Mouse (Mus musculus) spleen, postnatal 14 days (tissue): Measurements from ENCODE around the gene Foxa3.

Experiments
- DNase-seq, 2 experiments: peaks; one replicate each; pipeline ENCODE4 v3.0.0; 2021 to 2022; ENCODE audit warnings: low spot score in 2 of 2

Gene Foxa3

GRCm38 (mm10) chr7:19000421-19000820 lies 22.9 kb downstream of the Foxa3 start:
- no peak for DNase-seq

- no peak for DNase-seq
These were observed 24.5 kb downstream of the Foxa3 start for GRCm38 (mm10) chr7:18998835-18999234.

- DNase-seq, result no peak
These were observed 30.3 kb downstream of the Foxa3 start for GRCm38 (mm10) chr7:18993036-18993435.

GRCm38 (mm10) chr7:18992294-18992675 lies 31.1 kb downstream of the Foxa3 start:
- DNase-seq, result no peak

- DNase-seq, result no peak
These were observed 31.6 kb downstream of the Foxa3 start for GRCm38 (mm10) chr7:18991660-18992293.

- DNase-seq, result peak; percentile 93
These were observed 32.6 kb downstream of the Foxa3 start, which contains the start of gene Mypop for GRCm38 (mm10) chr7:18990601-18991295. TSS of gene Mypop (plus strand) at chr7:18991245.

- DNase-seq, result no peak
These were observed 33.3 kb downstream of the Foxa3 start for GRCm38 (mm10) chr7:18989995-18990394.

- DNase-seq, result no peak
These were observed 34.6 kb downstream of the Foxa3 start for GRCm38 (mm10) chr7:18988780-18989179.

- no peak for DNase-seq
These were observed 35.6 kb downstream of the Foxa3 start for GRCm38 (mm10) chr7:18987747-18988146.

- no peak for DNase-seq
These were observed 36.2 kb downstream of the Foxa3 start, which contains the start of gene Nanos2 for GRCm38 (mm10) chr7:18987100-18987499. TSS of gene Nanos2 (plus strand) at chr7:18987400.

- no peak for DNase-seq
These were observed 36.8 kb downstream of the Foxa3 start for GRCm38 (mm10) chr7:18986503-18986902.

GRCm38 (mm10) chr7:18978381-18978780 lies 45.0 kb downstream of the Foxa3 start:
- no peak for DNase-seq

- DNase-seq, result no peak
These were observed 52.4 kb downstream of the Foxa3 start for GRCm38 (mm10) chr7:18970956-18971355.

GRCm38 (mm10) chr7:18967603-18968002 lies 55.7 kb downstream of the Foxa3 start:
- no peak for DNase-seq

- DNase-seq, result no peak
These were observed 58.0 kb downstream of the Foxa3 start for GRCm38 (mm10) chr7:18965312-18965711.

GRCm38 (mm10) chr7:18963294-18963843 lies 60.0 kb downstream of the Foxa3 start:
- no peak for DNase-seq
